Mouse (Mus musculus): ENCODE data around the gene Itgb3. TPM values are rescaled to one million over a fixed set of nuclear protein-coding genes. Genes with fewer than 3 reads are reported as not detected.

The Itgb3 gene
- total RNA-seq, 2 experiments from 2014 or later = 2.8 to 3.1 TPM

Other genes with a start within 250 kb of the Itgb3 start
- gene Kansl1, start 139.1 kb upstream of the Itgb3 start, total RNA-seq (2021) = 10 to 100 TPM; 71.0 to 75.6 TPM
- 10 to 100 TPM; 61.3 to 63.0 TPM for gene Cdc27, start 57.4 kb upstream of the Itgb3 start, total RNA-seq (2021)
- gene Myl4, start 57.3 kb upstream of the Itgb3 start, total RNA-seq (2021) = 10 to 100 TPM; 35.5 to 43.3 TPM
- gene Gm11639, start 77.7 kb downstream of the Itgb3 start, total RNA-seq (2021) = 1 to 10 TPM in 1 of 2 experiments, under 1 TPM in 1; 0.80 to 1.1 TPM

All from left cerebral cortex, postnatal 25 days (tissue).